Mouse (Mus musculus) thymus, adult 2 months (tissue): ENCODE data around the gene Cdca8. TPM values are rescaled to one million over a fixed set of nuclear protein-coding genes. Genes with fewer than 3 reads are reported as not detected.

Source experiments
- DNase-seq: peaks from one replicate; pipeline ENCODE4 v3.0.0; 2021
- H3K27ac ChIP-seq: fragments of 200-500 bp; 2 replicates; pipeline ENCODE4 v1.5.1; 2012; ENCODE audit warnings: low read length, control low read depth; ENCODE audit not compliant: control insufficient read depth, insufficient read depth
- H3K27me3 ChIP-seq: fragments of 200-500 bp; 2 replicates; pipeline ENCODE4 v1.6.1; 2012; ENCODE audit warnings: mild to moderate bottlenecking, low read length, moderate library complexity, mixed read lengths; ENCODE audit not compliant: control insufficient read depth, insufficient read depth
- H3K36me3 ChIP-seq: fragments of 200-500 bp; 2 replicates; pipeline ENCODE4 v1.6.1; 2012; ENCODE audit warnings: mild to moderate bottlenecking, low read length, moderate library complexity; ENCODE audit not compliant: control insufficient read depth, insufficient read depth
- H3K4me1 ChIP-seq: fragments of 200-500 bp; replicated peaks from 2 replicates; pipeline ENCODE4 v1.6.1; 2012; ENCODE audit warnings: low read length; ENCODE audit not compliant: control insufficient read depth, insufficient read depth
- H3K4me3 ChIP-seq: fragments of 200-500 bp; 2 replicates; pipeline ENCODE4 v1.5.1; 2012; ENCODE audit warnings: mild to moderate bottlenecking, low read length, control low read depth, moderate library complexity; ENCODE audit not compliant: control insufficient read depth, insufficient read depth
- CTCF ChIP-seq: fragments of 200-500 bp; IDR thresholded peaks from 2 replicates; pipeline ENCODE4 v1.5.1; 2012; ENCODE audit warnings: mild to moderate bottlenecking, control low read depth, low read length, moderate library complexity, borderline replicate concordance; ENCODE audit not compliant: control insufficient read depth, poor library complexity, insufficient read depth; ENCODE audit errors: extremely low read depth
- POLR2A ChIP-seq: fragments of 200-500 bp; IDR thresholded peaks from 2 replicates; pipeline ENCODE4 v1.6.1; 2012; ENCODE audit warnings: mild to moderate bottlenecking, low read length, control low read depth, moderate library complexity; ENCODE audit not compliant: control insufficient read depth, poor library complexity, insufficient read depth; ENCODE audit errors: extremely low read depth
- WGBS: fragments of 180-500 bp; shearing (Covaris S2); methylation state at CpG from one replicate; pipeline ENCODE4 v1.1.7; 2018; 5-methylcytosine and 5-hydroxymethylcytosine counted together
- polyA plus RNA-seq: library from polyadenylated mRNA; depleted of rRNA; stranded (reverse); fragments of >200 nt; gene quantifications from 2 replicates; pipeline ENCODE4 v1.2.3, GENCODE M21; 2012

The Cdca8 gene
- polyA plus RNA-seq, 1 experiment: 79.4 TPM

GRCm38 (mm10) chr4:124969219-124969848 is 30.2 kb upstream of the Cdca8 start:
- TF ChIP-seq CTCF (no peak), POLR2A (no peak)
- Histone ChIP-seq H3K4me1 (no peaks in the 10 kb centered on the region), H3K27ac (no peak overlapping the region), H3K27me3 (no peaks in the 10 kb centered on the region), H3K36me3 (no peaks in the 10 kb centered on the region), H3K4me3 (no peak overlapping the region)
- no peak for DNase-seq
- 10% methylated on average over 7 of the region's 7 CpGs for WGBS

GRCm38 (mm10) chr4:124968711-124969110 is 29.6 kb upstream of the Cdca8 start:
- 19% methylated on average over 6 of the region's 6 CpGs for WGBS

GRCm38 (mm10) chr4:124964912-124965599 is 25.9 kb upstream of the Cdca8 start:
- 91% methylated on average over 8 of the region's 8 CpGs for WGBS
- Histone ChIP-seq H3K36me3 (no peaks in the 10 kb centered on the region), H3K4me1 (no peaks in the 10 kb centered on the region), H3K27ac (no peak overlapping the region), H3K4me3 (no peak overlapping the region), H3K27me3 (no peaks in the 10 kb centered on the region)
- no peak for DNase-seq
- TF ChIP-seq POLR2A (no peak), CTCF (no peak)

More at GRCm38 (mm10) chr4:124968711-124969110, 29.6 kb upstream of the Cdca8 start:
- H3K4me1 ChIP-seq: no peaks in the 10 kb centered on the region
- no peak for TF ChIP-seq CTCF
- no peak for TF ChIP-seq POLR2A
- H3K4me3 ChIP-seq: no peak overlapping the region
- no peak for DNase-seq
- H3K27me3 ChIP-seq: no peaks in the 10 kb centered on the region
- H3K36me3 ChIP-seq: no peaks in the 10 kb centered on the region
- H3K27ac ChIP-seq: no peak overlapping the region

- WGBS: 93% methylated on average over 11 of the region's 11 CpGs
- no peak for DNase-seq
- TF ChIP-seq POLR2A: no peak
- no peaks in the 10 kb centered on the region for H3K4me1 ChIP-seq
- H3K27ac ChIP-seq: no peak overlapping the region
- H3K4me3 ChIP-seq: no peak overlapping the region
- no peaks in the 10 kb centered on the region for H3K27me3 ChIP-seq
- H3K36me3 ChIP-seq: no peaks in the 10 kb centered on the region
Measured at GRCm38 (mm10) chr4:124962576-124962975, 23.5 kb upstream of the Cdca8 start.

- Histone ChIP-seq H3K27ac (no peak overlapping the region), H3K27me3 (no peaks in the 10 kb centered on the region), H3K36me3 (no peaks in the 10 kb centered on the region), H3K4me1 (no peaks in the 10 kb centered on the region), H3K4me3 (no peak overlapping the region)
- WGBS: 43% methylated on average over 11 of the region's 11 CpGs
- TF ChIP-seq POLR2A: no peak
- TF ChIP-seq CTCF: no peak
- no peak for DNase-seq
Measured at GRCm38 (mm10) chr4:124960940-124961339, 21.8 kb upstream of the Cdca8 start.

GRCm38 (mm10) chr4:124959062-124959461 is 20.0 kb upstream of the Cdca8 start:
- Histone ChIP-seq H3K4me1 (no peaks in the 10 kb centered on the region), H3K27ac (no peak overlapping the region), H3K36me3 (no peaks in the 10 kb centered on the region), H3K4me3 (no peak overlapping the region), H3K27me3 (no peaks in the 10 kb centered on the region)
- DNase-seq: no peak
- WGBS: 75% methylated on average over 11 of the region's 11 CpGs
- TF ChIP-seq POLR2A: no peak
- no peak for TF ChIP-seq CTCF

GRCm38 (mm10) chr4:124957284-124957683 is 18.2 kb upstream of the Cdca8 start:
- TF ChIP-seq POLR2A: no peak
- TF ChIP-seq CTCF: no peak
- Histone ChIP-seq H3K27me3 (no peaks in the 10 kb centered on the region), H3K4me1 (no peaks in the 10 kb centered on the region), H3K27ac (no peak overlapping the region), H3K36me3 (no peaks in the 10 kb centered on the region), H3K4me3 (no peak overlapping the region)
- WGBS: 95% methylated on average over 2 of the region's 2 CpGs
- no peak for DNase-seq
